Mouse (Mus musculus) neural tube, embryonic 12.5 days (tissue): ENCODE data around the gene Scaf11. TPM values are rescaled to one million over a fixed set of nuclear protein-coding genes. Genes with fewer than 3 reads are reported as not detected.

Source experiments
- ATAC-seq: fragments of 200-750 bp; cut with Nextera tagmentation; 2 replicates; pipeline ENCODE4 v1.8.0; 2017; ENCODE audit warnings: low read depth, mild to moderate bottlenecking, moderate TSS enrichment, moderate library complexity; ENCODE audit not compliant: low FRiP score
- H3K27ac ChIP-seq: fragments of 300-500 bp; sonication (generic); 2 replicates; pipeline ENCODE4 v1.5.1; 2016
- H3K27me3 ChIP-seq: fragments of 300-500 bp; sonication (generic); replicated peaks from 2 replicates; pipeline ENCODE4 v1.6.1; 2016; ENCODE audit warnings: mild to moderate bottlenecking
- H3K36me3 ChIP-seq: fragments of 300-500 bp; sonication (generic); 2 replicates; pipeline ENCODE4 v1.6.1; 2016; ENCODE audit warnings: mild to moderate bottlenecking
- H3K4me1 ChIP-seq: fragments of 300-500 bp; sonication (generic); 2 replicates; pipeline ENCODE4 v1.6.1; 2016
- H3K4me2 ChIP-seq: fragments of 300-500 bp; sonication (generic); replicated peaks from 2 replicates; pipeline ENCODE4 v1.6.1; 2016; ENCODE audit warnings: mild to moderate bottlenecking
- H3K4me3 ChIP-seq: fragments of 300-500 bp; sonication (generic); 2 replicates; pipeline ENCODE4 v1.5.1; 2016
- H3K9ac ChIP-seq: fragments of 300-500 bp; sonication (generic); 2 replicates; pipeline ENCODE4 v1.6.1; 2016; ENCODE audit warnings: mild to moderate bottlenecking
- H3K9me3 ChIP-seq: fragments of 300-500 bp; sonication (generic); 2 replicates; pipeline ENCODE4 v1.6.1; 2016; ENCODE audit warnings: mild to moderate bottlenecking
- WGBS: fragments of 180-500 bp; shearing (Covaris S2); methylation state at CpG from one replicate; pipeline ENCODE4 v1.1.7; 2016; 5-methylcytosine and 5-hydroxymethylcytosine counted together
- microRNA-seq: library from miRNA; unstranded; fragments of <30 nt; microRNA quantifications from one replicate; pipeline ENCODE4, GENCODE M21; 2017
- polyA plus RNA-seq: library from polyadenylated mRNA; unstranded; fragments of >200 nt; fragmentation: Nextera tagmentation; extraction: Ambion mirVana; gene quantifications from 2 replicates; pipeline ENCODE4 v1.2.1, GENCODE M21; 2016

The Scaf11 gene
- polyA plus RNA-seq, 1 experiment from 2014 or later = 80.1 TPM

- Histone ChIP-seq H3K27ac (no peak overlapping the region), H3K4me3 (no peak overlapping the region), H3K4me2 (no peak overlapping the region), H3K27me3 (no peaks in the 10 kb centered on the region), H3K36me3 (peaks cover 39% of the 10 kb centered on the region), H3K4me1 (no peaks in the 10 kb centered on the region), H3K9me3 (no peaks in the 10 kb centered on the region), H3K9ac (no peak overlapping the region)
- WGBS = 96% methylated on average over 7 of the region's 7 CpGs
- ATAC-seq = no peak
Measured at GRCm38 (mm10) chr15:96377701-96378100, 82.9 kb downstream of the Scaf11 start.

- Histone ChIP-seq H3K4me2 (no peak overlapping the region), H3K9me3 (no peaks in the 10 kb centered on the region), H3K4me1 (no peaks in the 10 kb centered on the region), H3K27me3 (no peaks in the 10 kb centered on the region), H3K9ac (no peak overlapping the region), H3K4me3 (no peak overlapping the region), H3K36me3 (peaks cover 39% of the 10 kb centered on the region), H3K27ac (no peak overlapping the region)
- WGBS = 90% methylated on average over 5 of the region's 5 CpGs
- ATAC-seq = no peak
Measured at GRCm38 (mm10) chr15:96377263-96377662, 83.4 kb downstream of the Scaf11 start.

GRCm38 (mm10) chr15:96376214-96376613, 84.4 kb downstream of the Scaf11 start:
- 92% methylated on average over 2 of the region's 2 CpGs for WGBS
- no peak overlapping the region for H3K4me2 ChIP-seq

GRCm38 (mm10) chr15:96373161-96373560, 87.5 kb downstream of the Scaf11 start:
- ATAC-seq = no peak
- H3K9ac ChIP-seq = no peak overlapping the region
- peaks cover 62% of the 10 kb centered on the region for H3K36me3 ChIP-seq
- no peaks in the 10 kb centered on the region for H3K4me1 ChIP-seq
- H3K9me3 ChIP-seq = no peaks in the 10 kb centered on the region
- no peak overlapping the region for H3K4me2 ChIP-seq
- no peak overlapping the region for H3K27ac ChIP-seq
- 86% methylated on average over 5 of the region's 5 CpGs for WGBS
- no peak overlapping the region for H3K4me3 ChIP-seq
- H3K27me3 ChIP-seq = no peaks in the 10 kb centered on the region

More at GRCm38 (mm10) chr15:96376214-96376613, 84.4 kb downstream of the Scaf11 start:
- no peak for ATAC-seq
- Histone ChIP-seq H3K9me3 (no peaks in the 10 kb centered on the region), H3K36me3 (peaks cover 47% of the 10 kb centered on the region), H3K4me1 (no peaks in the 10 kb centered on the region), H3K27me3 (no peaks in the 10 kb centered on the region), H3K27ac (no peak overlapping the region), H3K9ac (no peak overlapping the region), H3K4me3 (no peak overlapping the region)

GRCm38 (mm10) chr15:96372628-96373027, 88.0 kb downstream of the Scaf11 start:
- WGBS = 96% methylated on average over 6 of the region's 6 CpGs
- no peaks in the 10 kb centered on the region for H3K27me3 ChIP-seq
- no peak overlapping the region for H3K9ac ChIP-seq
- no peak overlapping the region for H3K27ac ChIP-seq
- H3K4me1 ChIP-seq = no peaks in the 10 kb centered on the region
- no peak for ATAC-seq
- peaks cover 65% of the 10 kb centered on the region for H3K36me3 ChIP-seq
- no peaks in the 10 kb centered on the region for H3K9me3 ChIP-seq
- no peak overlapping the region for H3K4me2 ChIP-seq
- no peak overlapping the region for H3K4me3 ChIP-seq

- WGBS = 97% methylated on average over 18 of the region's 18 CpGs
- Histone ChIP-seq H3K4me1 (no peaks in the 10 kb centered on the region), H3K27ac (no peak overlapping the region), H3K9me3 (no peaks in the 10 kb centered on the region), H3K4me2 (no peak overlapping the region), H3K9ac (no peak overlapping the region), H3K4me3 (no peak overlapping the region), H3K27me3 (no peaks in the 10 kb centered on the region), H3K36me3 (peaks cover 66% of the 10 kb centered on the region)
- no peak for ATAC-seq
Measured at GRCm38 (mm10) chr15:96371311-96371710, 89.3 kb downstream of the Scaf11 start.

- no peaks in the 10 kb centered on the region for H3K27me3 ChIP-seq
- no peak overlapping the region for H3K4me2 ChIP-seq
- H3K9me3 ChIP-seq = no peaks in the 10 kb centered on the region
- ATAC-seq = no peak
- peaks cover 81% of the 10 kb centered on the region for H3K36me3 ChIP-seq
- H3K27ac ChIP-seq = no peak overlapping the region
- H3K4me1 ChIP-seq = no peaks in the 10 kb centered on the region
- H3K9ac ChIP-seq = no peak overlapping the region
- H3K4me3 ChIP-seq = no peak overlapping the region
- WGBS = 86% methylated on average over 11 of the region's 11 CpGs
Measured at GRCm38 (mm10) chr15:96366176-96366963, 94.3 kb downstream of the Scaf11 start.

GRCm38 (mm10) chr15:96365351-96365750, 95.3 kb downstream of the Scaf11 start:
- no peak overlapping the region for H3K4me2 ChIP-seq
- ATAC-seq = no peak
- no peak overlapping the region for H3K4me3 ChIP-seq
- no peak overlapping the region for H3K9ac ChIP-seq
- H3K9me3 ChIP-seq = no peaks in the 10 kb centered on the region
- no peaks in the 10 kb centered on the region for H3K27me3 ChIP-seq
- peaks cover 78% of the 10 kb centered on the region for H3K36me3 ChIP-seq
- no peak overlapping the region for H3K27ac ChIP-seq
- no peaks in the 10 kb centered on the region for H3K4me1 ChIP-seq
- WGBS = 77% methylated on average over 3 of the region's 3 CpGs

Small RNAs within 50 kb of the gene (microRNA-seq; reads per million reads assigned to microRNA genes)
- not detected for gene Gm25397

Other genes starting within 250 kb of the Scaf11 start
- gene Arid2, start 173.3 kb downstream of the Scaf11 start, polyA plus RNA-seq = 32.1 and 32.4 TPM in 2 replicates
- 151 and 161 TPM in 2 replicates for gene Slc38a1, start 182.1 kb upstream of the Scaf11 start, polyA plus RNA-seq
- gene Slc38a2, start 238.9 kb upstream of the Scaf11 start, polyA plus RNA-seq = 163 and 176 TPM in 2 replicates